Mouse (Mus musculus) megakaryocyte, embryonic 14.5 days (primary cell): ENCODE results near the gene Tmem50b.

Experiments used
- FLI1 ChIP-seq: IDR thresholded peaks from 2 replicates; pipeline ENCODE4 v1.6.1; 2012; ENCODE audit warnings: low read length, inconsistent platforms, mixed read lengths
- GATA1 ChIP-seq: IDR thresholded peaks from 3 replicates; pipeline ENCODE4 v1.6.1; 2012; ENCODE audit warnings: mixed read lengths, low read length, inconsistent platforms, borderline replicate concordance

DNA sequence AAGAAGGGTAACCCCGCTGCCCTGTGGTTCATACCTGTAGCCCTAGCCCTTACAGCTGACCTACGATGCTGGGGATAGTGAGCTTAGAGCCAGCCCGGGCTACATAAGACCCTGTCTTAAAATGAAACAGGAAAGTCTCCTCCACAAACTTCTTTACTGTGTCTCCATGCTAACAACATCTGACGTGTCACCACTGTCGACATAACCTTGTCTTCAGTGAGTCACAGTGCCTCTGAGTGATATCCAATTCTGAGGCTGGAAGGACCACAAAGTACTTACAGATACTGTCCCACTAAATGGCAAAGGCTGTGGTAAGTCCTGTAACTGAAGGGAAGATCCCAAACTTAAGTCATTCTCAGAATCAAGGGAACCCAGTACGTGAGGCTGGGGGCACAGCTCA is 11.4 kb downstream of the Tmem50b start:
- no peak for TF ChIP-seq GATA1
- no peak for TF ChIP-seq FLI1
